Mouse (Mus musculus) olfactory bulb, adult 2 months (tissue): ENCODE measurements at regions not wholly inside any gene's neighbourhood (a gene's known extent, or its start where the extent isn't known, plus 50 kb on each side); places are given as distances from the start of the nearest gene placed in this dataset.
"Not testable (repeated sequence)": the region's sequence is repeated elsewhere in the genome, so short reads cannot be mapped to it uniquely, and the experiment has no call there.

Experiments
- CTCF ChIP-seq: fragments of 200-500 bp; IDR thresholded peaks from 2 replicates; pipeline ENCODE4 v1.5.1; 2012; ENCODE audit warnings: low read depth, mild to moderate bottlenecking, low read length, moderate library complexity; ENCODE audit not compliant: insufficient read depth
- POLR2A ChIP-seq: fragments of 200-500 bp; IDR thresholded peaks from 2 replicates; pipeline ENCODE4 v1.6.1; 2012; ENCODE audit warnings: mild to moderate bottlenecking, low read depth, low read length, moderate library complexity; ENCODE audit not compliant: insufficient read depth

DNA sequence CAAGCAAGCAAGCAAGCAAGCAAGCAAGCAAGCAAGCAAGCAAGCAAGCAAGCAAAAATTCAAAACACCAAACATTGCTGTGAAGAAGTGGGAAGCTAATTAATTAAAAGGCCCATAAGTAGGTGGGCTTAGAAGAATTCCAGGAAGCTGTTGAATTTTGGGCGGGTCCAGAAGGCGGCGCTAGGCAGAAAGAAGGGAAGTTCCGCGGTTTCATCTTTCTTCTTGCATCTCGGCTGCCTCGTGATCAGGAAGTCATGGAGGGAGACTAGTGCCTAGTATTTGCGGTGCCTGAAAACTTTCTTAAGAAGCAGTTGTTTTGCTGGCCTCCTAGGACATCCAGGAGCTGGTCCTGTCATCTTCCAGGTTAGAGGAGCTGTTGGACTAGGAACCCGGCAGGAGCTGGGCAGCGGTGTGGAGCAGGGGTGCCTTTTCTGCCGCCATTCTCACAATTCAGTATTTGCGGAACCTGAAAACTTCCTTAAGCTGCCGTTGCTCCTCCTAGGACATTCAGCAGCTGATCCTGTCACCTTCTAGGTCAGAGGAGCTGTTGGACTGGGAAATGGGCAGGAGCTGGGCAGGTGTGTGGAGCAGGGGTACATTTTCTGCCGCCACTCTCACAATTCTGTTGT, 113.6 kb downstream of the Zfp600 start:
- TF ChIP-seq CTCF, POLR2A: not testable (repeated sequence)
